Mouse (Mus musculus): Measurements from ENCODE around the gene Gm45521. TPM values are rescaled to one million over a fixed set of nuclear protein-coding genes. Genes with fewer than 3 reads are reported as not detected.
A peak's percentile ranks its signal among the peaks of the same experiment; 100 is the strongest.

Gene Gm45521
- polyA plus RNA-seq, 1 experiment from 2014 or later, result not detected

GRCm38 (mm10) chr14:7952610-7953254 is 4.4 kb upstream of the Gm45521 start:
- Histone ChIP-seq H3K27me3 (no peaks in the 10 kb centered on the region), H3K27ac (peak overlapping the region; percentile 4; the same call in 1 of the 2 replicates), H3K9me3 (no peaks in the 10 kb centered on the region), H3K9ac (replicated peaks) (no peak overlapping the region), H3K4me1 (replicated peaks) (peaks cover 19% of the 10 kb centered on the region), H3K4me3 (replicated peaks) (no peak overlapping the region), H3K4me2 (no peak overlapping the region), H3K36me3 (peaks cover 45% of the 10 kb centered on the region)
- 13% methylated on average over 12 of the region's 12 CpGs for WGBS
- ATAC-seq (ENCODE audit: insufficient number of reproducible peaks, insufficient read depth, low FRiP score, low TSS enrichment, low read depth), result no peak; the same call in 1 of the 2 replicates

DNA sequence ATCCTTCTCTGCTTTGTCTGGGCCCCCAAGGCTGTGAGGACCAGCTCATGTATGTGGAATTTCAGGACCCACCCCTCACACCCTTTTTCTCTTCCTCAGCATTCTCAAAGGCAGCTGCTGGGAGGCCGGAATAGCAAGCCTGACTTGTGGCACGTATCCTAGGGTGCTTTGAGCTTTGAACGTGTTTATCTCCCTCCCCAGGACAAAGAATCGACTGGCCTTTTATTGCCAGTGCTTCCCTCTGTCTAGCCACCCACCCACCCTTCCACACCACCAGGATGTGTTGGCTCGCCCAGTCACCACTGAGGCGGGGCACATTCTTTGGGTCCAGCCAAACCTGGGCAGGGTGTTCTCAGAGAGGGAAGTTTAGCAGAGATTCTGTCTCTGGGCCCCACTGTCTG is 3.0 kb upstream of the Gm45521 start:
- peaks cover 19% of the 10 kb centered on the region for H3K4me1 ChIP-seq (replicated peaks)
- H3K4me3 ChIP-seq (replicated peaks), result no peak overlapping the region
- no peaks in the 10 kb centered on the region for H3K9me3 ChIP-seq
- peak overlapping the region; percentile 43; the same call in 1 of the 2 replicates for H3K27ac ChIP-seq
- H3K27me3 ChIP-seq, result no peaks in the 10 kb centered on the region
- H3K4me2 ChIP-seq, result no peak overlapping the region
- peaks cover 32% of the 10 kb centered on the region for H3K36me3 ChIP-seq
- ATAC-seq (ENCODE audit: insufficient number of reproducible peaks, insufficient read depth, low FRiP score, low TSS enrichment, low read depth), result no peak
- no peak overlapping the region for H3K9ac ChIP-seq (replicated peaks)
- 43% methylated on average over 6 of the region's 6 CpGs for WGBS

GRCm38 (mm10) chr14:7956427-7956826 is 661 bp upstream of the Gm45521 start:
- H3K27me3 ChIP-seq, result no peaks in the 10 kb centered on the region
- peaks cover 19% of the 10 kb centered on the region for H3K4me1 ChIP-seq (replicated peaks)
- no peak overlapping the region for H3K9ac ChIP-seq (replicated peaks)
- no peak overlapping the region for H3K4me3 ChIP-seq (replicated peaks)
- no peak overlapping the region for H3K4me2 ChIP-seq
- no peak overlapping the region for H3K27ac ChIP-seq
- H3K36me3 ChIP-seq, result peaks cover 8% of the 10 kb centered on the region
- no peak for ATAC-seq (ENCODE audit: insufficient number of reproducible peaks, insufficient read depth, low FRiP score, low TSS enrichment, low read depth)
- 78% methylated on average over 10 of the region's 10 CpGs for WGBS
- no peaks in the 10 kb centered on the region for H3K9me3 ChIP-seq

- Histone ChIP-seq H3K27me3 (peaks cover 3% of the 10 kb centered on the region), H3K4me3 (replicated peaks) (no peak overlapping the region), H3K4me1 (replicated peaks) (peaks cover 17% of the 10 kb centered on the region; the same call in 1 of the 2 replicates), H3K36me3 (no peaks in the 10 kb centered on the region), H3K9me3 (no peaks in the 10 kb centered on the region), H3K4me2 (no peak overlapping the region), H3K27ac (no peak overlapping the region), H3K9ac (replicated peaks) (no peak overlapping the region)
- no peak for ATAC-seq (ENCODE audit: insufficient number of reproducible peaks, insufficient read depth, low FRiP score, low TSS enrichment, low read depth)
- WGBS, result 59% methylated on average over 11 of the region's 11 CpGs
Observed at GRCm38 (mm10) chr14:7960616-7961015, 3.5 kb downstream of the Gm45521 start.

- no peak for ATAC-seq (ENCODE audit: insufficient number of reproducible peaks, insufficient read depth, low FRiP score, low TSS enrichment, low read depth)
- H3K27ac ChIP-seq, result no peak overlapping the region
Observed at GRCm38 (mm10) chr14:7961714-7962113, 4.6 kb downstream of the Gm45521 start.

GRCm38 (mm10) chr14:7962626-7963025 is 5.5 kb downstream of the Gm45521 start:
- peaks cover 13% of the 10 kb centered on the region; the same call in 1 of the 2 replicates for H3K4me1 ChIP-seq (replicated peaks)
- no peaks in the 10 kb centered on the region for H3K9me3 ChIP-seq
- no peak overlapping the region for H3K27ac ChIP-seq
- ATAC-seq (ENCODE audit: insufficient number of reproducible peaks, insufficient read depth, low FRiP score, low TSS enrichment, low read depth), result no peak
- no peak overlapping the region for H3K4me2 ChIP-seq
- 85% methylated on average over 2 of the region's 2 CpGs for WGBS
- H3K27me3 ChIP-seq, result peaks cover 3% of the 10 kb centered on the region
- no peaks in the 10 kb centered on the region for H3K36me3 ChIP-seq
- no peak overlapping the region for H3K9ac ChIP-seq (replicated peaks)
- H3K4me3 ChIP-seq (replicated peaks), result no peak overlapping the region

More at GRCm38 (mm10) chr14:7961714-7962113, 4.6 kb downstream of the Gm45521 start:
- no peaks in the 10 kb centered on the region for H3K9me3 ChIP-seq
- H3K4me3 ChIP-seq (replicated peaks), result no peak overlapping the region
- peaks cover 17% of the 10 kb centered on the region; the same call in 1 of the 2 replicates for H3K4me1 ChIP-seq (replicated peaks)
- H3K9ac ChIP-seq (replicated peaks), result no peak overlapping the region
- H3K4me2 ChIP-seq, result no peak overlapping the region
- no peaks in the 10 kb centered on the region for H3K36me3 ChIP-seq
- 81% methylated on average over 5 of the region's 5 CpGs for WGBS
- H3K27me3 ChIP-seq, result peaks cover 3% of the 10 kb centered on the region

GRCm38 (mm10) chr14:7963160-7963559 is 6.1 kb downstream of the Gm45521 start:
- Histone ChIP-seq H3K27me3 (peaks cover 3% of the 10 kb centered on the region), H3K36me3 (no peaks in the 10 kb centered on the region), H3K4me1 (replicated peaks) (peaks cover 13% of the 10 kb centered on the region; the same call in 1 of the 2 replicates), H3K27ac (no peak overlapping the region), H3K9ac (replicated peaks) (no peak overlapping the region), H3K9me3 (no peaks in the 10 kb centered on the region), H3K4me3 (replicated peaks) (no peak overlapping the region), H3K4me2 (no peak overlapping the region)
- no peak for ATAC-seq (ENCODE audit: insufficient number of reproducible peaks, insufficient read depth, low FRiP score, low TSS enrichment, low read depth)
- 58% methylated on average over 7 of the region's 7 CpGs for WGBS

DNA sequence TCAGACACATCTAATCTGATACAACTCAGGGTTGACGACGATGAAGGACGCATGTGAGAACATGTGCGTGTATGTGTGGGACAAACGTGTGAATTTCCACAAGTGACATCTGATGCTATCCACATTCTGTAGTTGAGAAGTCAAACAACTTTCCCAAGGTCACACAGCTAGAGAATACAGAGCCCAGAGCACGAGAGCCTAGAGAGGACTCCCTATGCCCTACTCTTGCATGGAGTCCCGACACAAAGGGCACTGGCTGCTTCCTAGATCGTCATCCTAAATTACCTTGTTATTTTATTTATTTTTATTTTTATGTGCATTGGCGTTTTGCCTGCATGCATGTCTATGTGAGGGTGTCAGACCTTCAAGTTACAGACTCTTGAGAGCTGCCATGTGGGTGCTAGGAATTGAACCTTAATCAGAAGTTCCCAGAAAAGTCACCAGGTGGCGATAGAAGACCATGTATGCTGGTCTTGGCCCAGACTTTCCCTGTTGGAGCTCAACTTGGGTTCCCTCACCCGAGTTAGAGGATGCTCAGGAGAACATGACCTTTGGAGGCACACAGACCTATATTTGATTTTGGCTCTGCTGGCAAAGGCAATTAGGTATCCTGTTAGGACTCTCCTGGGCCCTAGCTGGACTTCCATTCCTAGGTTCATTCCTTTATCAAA is 7.3 kb downstream of the Gm45521 start:
- Histone ChIP-seq H3K9me3 (no peaks in the 10 kb centered on the region), H3K4me3 (replicated peaks) (no peak overlapping the region), H3K4me2 (no peak overlapping the region), H3K27me3 (peaks cover 3% of the 10 kb centered on the region), H3K4me1 (replicated peaks) (peaks cover 13% of the 10 kb centered on the region; the same call in 1 of the 2 replicates), H3K27ac (no peak overlapping the region), H3K9ac (replicated peaks) (no peak overlapping the region), H3K36me3 (no peaks in the 10 kb centered on the region)
- 54% methylated on average over 11 of the region's 11 CpGs for WGBS
- ATAC-seq (ENCODE audit: insufficient number of reproducible peaks, insufficient read depth, low FRiP score, low TSS enrichment, low read depth), result 0 out of 2 replicates have a peak, but pooled peaks have one; percentile 27

DNA sequence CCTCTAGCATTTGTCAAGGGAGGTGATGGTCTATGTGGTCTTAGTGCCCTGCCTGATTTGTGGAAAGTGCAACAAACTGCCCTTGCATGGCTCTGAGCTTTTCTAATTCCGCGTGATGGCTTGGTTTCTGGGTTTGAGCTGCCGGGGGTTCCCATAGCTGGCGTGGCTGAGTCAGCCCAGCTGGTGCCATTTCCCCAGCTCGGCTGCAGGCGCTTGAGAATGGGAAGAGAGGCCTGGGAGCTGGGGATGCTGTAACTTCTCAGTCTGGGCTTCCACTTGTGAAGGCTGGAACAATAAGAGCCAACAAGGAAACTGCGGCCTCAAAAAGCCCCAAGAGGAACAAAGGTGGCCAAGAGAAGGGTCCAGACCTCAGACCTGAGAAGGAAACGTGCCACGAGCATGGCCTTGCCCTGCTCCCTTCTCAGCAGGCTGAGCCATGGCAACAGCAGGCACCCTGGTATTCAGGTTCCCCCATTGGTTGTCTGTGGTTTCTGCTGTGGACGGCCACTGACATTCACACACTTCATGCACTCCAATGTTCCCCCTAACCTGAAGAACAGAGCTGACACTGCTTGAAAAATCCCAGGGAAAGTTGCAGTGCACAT is 14.9 kb downstream of the Gm45521 start:
- no peaks in the 10 kb centered on the region for H3K4me1 ChIP-seq (replicated peaks)
- WGBS, result 63% methylated on average over 10 of the region's 10 CpGs

DNA sequence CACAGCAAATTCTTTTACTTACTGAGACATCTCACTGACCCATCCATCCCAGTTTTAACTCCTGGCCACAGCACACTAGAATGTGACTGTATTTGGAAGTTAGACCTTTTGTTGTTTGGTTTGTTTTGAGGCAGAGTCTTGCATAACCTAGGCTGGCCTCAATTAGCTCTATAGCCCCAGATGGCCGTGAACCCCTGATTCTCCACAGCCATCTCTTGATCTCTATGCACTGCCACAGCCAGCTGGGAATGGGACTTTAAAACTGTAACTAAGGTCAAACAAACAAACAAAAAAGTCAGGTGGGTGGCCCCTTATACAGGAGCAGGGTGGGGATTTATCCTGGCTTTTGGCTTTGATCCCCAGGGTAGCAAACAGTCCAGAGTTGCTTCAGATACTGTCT is 17.6 kb downstream of the Gm45521 start:
- Histone ChIP-seq H3K4me3 (replicated peaks) (no peak overlapping the region), H3K27me3 (no peaks in the 10 kb centered on the region), H3K9ac (replicated peaks) (no peak overlapping the region), H3K4me2 (no peak overlapping the region), H3K4me1 (replicated peaks) (no peaks in the 10 kb centered on the region), H3K27ac (no peak overlapping the region), H3K36me3 (no peaks in the 10 kb centered on the region), H3K9me3 (no peaks in the 10 kb centered on the region)
- ATAC-seq (ENCODE audit: insufficient number of reproducible peaks, insufficient read depth, low FRiP score, low TSS enrichment, low read depth), result no peak
- 74% methylated on average over 1 of the region's 1 CpGs for WGBS

More for the DNA sequence above, 14.9 kb downstream of the Gm45521 start:
- H3K27me3 ChIP-seq, result no peaks in the 10 kb centered on the region; the same call in 1 of the 2 replicates
- H3K9ac ChIP-seq (replicated peaks), result no peak overlapping the region
- no peak for ATAC-seq (ENCODE audit: insufficient number of reproducible peaks, insufficient read depth, low FRiP score, low TSS enrichment, low read depth)
- H3K4me3 ChIP-seq (replicated peaks), result no peak overlapping the region
- H3K36me3 ChIP-seq, result no peaks in the 10 kb centered on the region
- H3K9me3 ChIP-seq, result no peaks in the 10 kb centered on the region
- no peak overlapping the region for H3K27ac ChIP-seq
- H3K4me2 ChIP-seq, result no peak overlapping the region

DNA sequence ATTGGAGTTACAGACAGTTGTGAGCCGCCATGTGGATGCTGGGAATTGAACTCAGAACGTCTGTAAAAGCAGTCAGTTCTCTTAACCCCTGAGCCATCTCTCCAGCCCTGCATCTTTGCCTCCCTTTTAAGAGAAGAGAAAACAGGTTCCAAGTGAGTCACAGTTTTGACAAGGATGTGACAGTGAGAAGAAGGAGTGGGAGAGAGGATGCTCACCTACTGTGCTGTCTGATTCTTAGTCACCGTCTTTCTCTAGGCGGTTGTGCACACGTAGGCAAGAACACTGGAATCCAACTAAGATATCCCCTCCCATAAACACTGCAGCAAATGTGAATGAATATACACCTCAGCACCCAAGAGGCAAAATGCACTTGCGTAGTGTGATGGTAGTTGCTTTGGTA is 18.1 kb downstream of the Gm45521 start:
- no peaks in the 10 kb centered on the region for H3K4me1 ChIP-seq (replicated peaks)
- no peak overlapping the region for H3K4me2 ChIP-seq
- H3K27me3 ChIP-seq, result no peaks in the 10 kb centered on the region
- no peak overlapping the region for H3K4me3 ChIP-seq (replicated peaks)
- H3K9me3 ChIP-seq, result no peaks in the 10 kb centered on the region
- 85% methylated on average over 6 of the region's 6 CpGs for WGBS
- H3K27ac ChIP-seq, result no peak overlapping the region
- H3K36me3 ChIP-seq, result no peaks in the 10 kb centered on the region
- ATAC-seq (ENCODE audit: insufficient number of reproducible peaks, insufficient read depth, low FRiP score, low TSS enrichment, low read depth), result no peak
- H3K9ac ChIP-seq (replicated peaks), result no peak overlapping the region

All from limb, embryonic 12.5 days (tissue).